Mouse (Mus musculus) natural killer cell, adult 2 months (primary cell): ENCODE measurements at regions not wholly inside any gene's neighbourhood (a gene's known extent, or its start where the extent isn't known, plus 50 kb on each side); places are given as distances from the start of the nearest gene placed in this dataset.
A peak's percentile ranks its signal among the peaks of the same experiment; 100 is the strongest.

Experiments
- DNase-seq, 2 experiments: peaks; one replicate each; pipeline ENCODE4 v3.0.0; 2022; ENCODE audit warnings: low spot score in 2 of 2

GRCm38 (mm10) chrX:152918212-152918611, 88.1 kb upstream of the Usp51 start:
- peak; percentile 21 to 23 for DNase-seq

GRCm38 (mm10) chrX:152926991-152927390, 79.3 kb upstream of the Usp51 start:
- no peak for DNase-seq

- no peak for DNase-seq
These were observed 60.1 kb upstream of the Usp51 start for GRCm38 (mm10) chrX:152946201-152946600.
